In genomic region chr11:60184346-60185325, GRCm38 (mm10) we compare ENCODE assay signal across 9 mouse cellular contexts. TPM values are rescaled to one million over a fixed set of nuclear protein-coding genes. Genes with fewer than 3 reads are reported as not detected.
DNase-seq lines count a peak whose midpoint lies in the region; ATAC-seq and TF ChIP-seq lines count a peak whose summit lies in the region.
"Had no signal": no experiment of that assay in that cellular context is flagged by ENCODE, and none has a peak within 500 bp of the region (broad histone marks: within the 10 kb centered on the region; RNA-seq: fewer than 3 reads in every experiment).

No protein-coding gene starts in this region.

- H3K4me1 ChIP-seq in heart, postnatal 0 days (ENCODE audit: control insufficient read depth, insufficient read depth) = peaks cover 47% of the 10 kb centered on the region
- H3K4me1 ChIP-seq in embryonic facial prominence, embryonic 11.5 days (ENCODE audit: control insufficient read depth, insufficient read depth, low read length) = peaks cover 21% of the 10 kb centered on the region
- peaks cover 65% of the 10 kb centered on the region for H3K4me1 ChIP-seq in intestine, embryonic 15.5 days (replicated peaks)
- H3K4me1 ChIP-seq in midbrain, embryonic 15.5 days = peaks cover 64% of the 10 kb centered on the region

- TF ChIP-seq EP300 in heart, postnatal 0 days (IDR thresholded peaks at IDR 0.05; ENCODE audit: low read depth) = no peak

- H3K27me3 ChIP-seq in heart, postnatal 0 days (ENCODE audit: control insufficient read depth, insufficient read depth, low read length) = no peaks in the 10 kb centered on the region
- H3K27me3 ChIP-seq in embryonic facial prominence, embryonic 11.5 days (ENCODE audit: control insufficient read depth, insufficient read depth, low read length) = no peaks in the 10 kb centered on the region
- no peaks in the 10 kb centered on the region for H3K27me3 ChIP-seq in intestine, embryonic 15.5 days (replicated peaks)
- H3K27me3 ChIP-seq in midbrain, embryonic 15.5 days (replicated peaks) = no peaks in the 10 kb centered on the region
- H3K27me3 ChIP-seq: Patski had no signal

- no peak for TF ChIP-seq CTCF in heart, postnatal 0 days (IDR thresholded peaks at IDR 0.05; ENCODE audit: low read depth)

- no peak overlapping the region for H3K4me3 ChIP-seq in heart, postnatal 0 days (ENCODE audit: low read depth, low read length)
- no peak overlapping the region for H3K4me3 ChIP-seq in embryonic facial prominence, embryonic 11.5 days (ENCODE audit: low read depth, low read length)
- no peak overlapping the region for H3K4me3 ChIP-seq in intestine, embryonic 15.5 days (replicated peaks)
- H3K4me3 ChIP-seq in midbrain, embryonic 15.5 days = no peak overlapping the region

- peak overlapping the region; percentile 27; the same call in 1 of the 2 replicates for H3K27ac ChIP-seq in heart, postnatal 0 days (ENCODE audit: low read depth)
- H3K27ac ChIP-seq in embryonic facial prominence, embryonic 11.5 days (replicated peaks; ENCODE audit: low read depth, low read length) = 0 out of 2 replicates have a peak overlapping the region, but pooled peaks have one; percentile 28
- H3K27ac ChIP-seq in intestine, embryonic 15.5 days = peak overlapping the region; percentile 0; the same call in 1 of the 2 replicates
- peak overlapping the region; percentile 82 for H3K27ac ChIP-seq in midbrain, embryonic 15.5 days

- H3K9me3 ChIP-seq in heart, postnatal 0 days (replicated peaks; ENCODE audit: control insufficient read depth, low read length) = no peaks in the 10 kb centered on the region
- H3K9me3 ChIP-seq in embryonic facial prominence, embryonic 11.5 days (replicated peaks; ENCODE audit: control insufficient read depth, low read length) = no peaks in the 10 kb centered on the region
- H3K9me3 ChIP-seq in intestine, embryonic 15.5 days = no peaks in the 10 kb centered on the region
- H3K9me3 ChIP-seq in midbrain, embryonic 15.5 days = no peaks in the 10 kb centered on the region

- H3K9ac ChIP-seq in heart, postnatal 0 days (replicated peaks; ENCODE audit: low read depth, low read length) = no peak overlapping the region
- no peak overlapping the region for H3K9ac ChIP-seq in embryonic facial prominence, embryonic 11.5 days (replicated peaks; ENCODE audit: low read length)
- no peak overlapping the region for H3K9ac ChIP-seq in intestine, embryonic 15.5 days
- H3K9ac ChIP-seq in midbrain, embryonic 15.5 days = peak overlapping the region; percentile 18; the same call in 1 of the 2 replicates

- 43% methylated on average over 22 of the region's 22 CpGs for WGBS in heart, postnatal 0 days
- 57% methylated on average over 22 of the region's 22 CpGs for WGBS in embryonic facial prominence, embryonic 11.5 days
- WGBS in intestine, embryonic 15.5 days = 41% methylated on average over 22 of the region's 22 CpGs
- 20% methylated on average over 22 of the region's 22 CpGs for WGBS in midbrain, embryonic 15.5 days

- ATAC-seq in heart, postnatal 0 days (ENCODE audit: insufficient read depth, low read depth) = no peak
- no peak for ATAC-seq in embryonic facial prominence, embryonic 11.5 days (replicated peaks; ENCODE audit: insufficient number of reproducible peaks, low FRiP score, low TSS enrichment, low read depth)
- no peak for ATAC-seq in intestine, embryonic 15.5 days
- ATAC-seq in midbrain, embryonic 15.5 days (replicated peaks) = peak; percentile 18
- ATAC-seq: Patski had no signal

- DNase-seq in heart, postnatal 0 days (ENCODE audit: low spot score) = no peak
- no peak for DNase-seq in heart, adult 8-10 months (ENCODE audit: low spot score)
- DNase-seq in embryonic facial prominence, embryonic 11.5 days (ENCODE audit: low spot score) = no peak
- DNase-seq in kidney, postnatal 36 days = no peak
- DNase-seq in urinary bladder, postnatal 25 days (ENCODE audit: low spot score) = no peak
- no peak for DNase-seq in embryo, embryonic 11 days

- peak overlapping the region; percentile 24; the same call in 1 of the 2 replicates for H3K4me2 ChIP-seq in heart, postnatal 0 days (ENCODE audit: low read depth, low read length)
- H3K4me2 ChIP-seq in embryonic facial prominence, embryonic 11.5 days (ENCODE audit: low read depth, low read length) = no peak overlapping the region
- H3K4me2 ChIP-seq in intestine, embryonic 15.5 days (replicated peaks) = no peak overlapping the region
- peak overlapping the region; percentile 18 for H3K4me2 ChIP-seq in midbrain, embryonic 15.5 days

- peaks cover 47% of the 10 kb centered on the region for H3K36me3 ChIP-seq in heart, postnatal 0 days (replicated peaks; ENCODE audit: control insufficient read depth, insufficient read depth, low read length)
- peaks cover 29% of the 10 kb centered on the region for H3K36me3 ChIP-seq in embryonic facial prominence, embryonic 11.5 days (replicated peaks; ENCODE audit: control insufficient read depth, insufficient read depth, low read depth, low read length)
- H3K36me3 ChIP-seq in intestine, embryonic 15.5 days = peaks cover 40% of the 10 kb centered on the region
- peaks cover 10% of the 10 kb centered on the region; the same call in 1 of the 2 replicates for H3K36me3 ChIP-seq in midbrain, embryonic 15.5 days (replicated peaks)

RNA-seq across cellular contexts. Expression of gene Srebf1, which starts 37.7 kb away (rescaled TPM):
- 77.2 and 81.7 TPM in 2 replicates for total RNA-seq in heart, postnatal 0 days (2014; rRNA removed; ENCODE audit: low replicate concordance)
- polyA plus RNA-seq in heart, postnatal 0 days (2015; fragmentation: Nextera tagmentation; extraction: Ambion mirVana) = 29.9 and 31.0 TPM in 2 replicates
- total RNA-seq in heart, adult 8-10 months (2022) = 10 to 100 TPM; 31.0 to 42.3 (median 36.5) TPM
- polyA plus RNA-seq in embryonic facial prominence, embryonic 11.5 days (2014; fragmentation: Nextera tagmentation; extraction: Ambion mirVana) = 45.1 and 46.7 TPM in 2 replicates
- 89.5 and 108 TPM in 2 replicates for polyA plus RNA-seq in intestine, embryonic 15.5 days (2015; fragmentation: Nextera tagmentation; extraction: Ambion mirVana)
- 37.0 and 38.3 TPM in 2 replicates for polyA plus RNA-seq in midbrain, embryonic 15.5 days (2015; fragmentation: Nextera tagmentation; extraction: Ambion mirVana)

Comparison
In these comparisons a context has a peak if more than half of its experiments do, and no peak if none do; other contexts are left out.
1. H3K27ac ChIP-seq: peak in every context shown above with its lines; median percentile 82 in midbrain, embryonic 15.5 days; 28 in embryonic facial prominence, embryonic 11.5 days; 27 in heart, postnatal 0 days; 0 in intestine, embryonic 15.5 days.
2. H3K4me2 ChIP-seq: peak in heart, postnatal 0 days (single experiment) and midbrain, embryonic 15.5 days (single experiment); none in embryonic facial prominence, embryonic 11.5 days (single experiment) and intestine, embryonic 15.5 days (single experiment).